Mouse (Mus musculus) right cerebral cortex, postnatal 36 days (tissue): Measurements from ENCODE around the gene Lmf2.

Experiments used
- DNase-seq, 2 experiments: peaks; one replicate each; pipeline ENCODE4 v3.0.0; 2022; ENCODE audit warnings: low spot score in 2 of 2, mixed read lengths in 1 of 2

The Lmf2 gene

GRCm38 (mm10) chr15:89316146-89316545 is 39.3 kb downstream of the Lmf2 start:
- DNase-seq: no peak

DNA sequence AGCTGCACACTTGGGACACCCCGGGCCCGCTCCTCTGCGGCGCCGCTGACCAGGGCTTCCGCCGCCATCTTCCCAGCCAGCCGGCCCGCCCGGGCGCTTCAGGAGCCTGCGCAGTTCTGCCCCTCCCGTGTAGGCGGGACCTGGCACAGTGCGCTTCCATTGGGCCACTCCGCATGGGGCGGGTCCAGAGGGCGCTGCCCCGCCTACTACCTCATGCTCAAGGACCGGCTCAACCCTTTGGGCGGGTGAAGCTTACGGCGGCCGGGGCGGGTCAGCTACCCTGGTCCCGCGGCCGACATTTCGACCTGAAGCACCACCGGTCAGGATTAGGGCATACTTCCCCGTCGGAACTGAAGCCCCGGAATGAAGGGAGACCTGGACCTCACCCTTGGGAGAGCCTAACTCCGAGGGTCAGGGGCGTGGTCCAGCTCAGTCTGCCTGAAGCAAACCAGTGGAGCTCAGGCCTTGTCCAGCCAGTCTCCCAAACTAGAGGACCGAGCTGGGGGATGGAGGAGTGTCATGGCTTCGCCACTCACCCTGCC is 40.2 kb downstream of the Lmf2 start, which contains the start of gene Sbf1:
TSS of gene Sbf1 (minus strand) at position 122 of the 542 bp plus-strand sequence.
- peak; percentile 96 to 98 for DNase-seq

DNA sequence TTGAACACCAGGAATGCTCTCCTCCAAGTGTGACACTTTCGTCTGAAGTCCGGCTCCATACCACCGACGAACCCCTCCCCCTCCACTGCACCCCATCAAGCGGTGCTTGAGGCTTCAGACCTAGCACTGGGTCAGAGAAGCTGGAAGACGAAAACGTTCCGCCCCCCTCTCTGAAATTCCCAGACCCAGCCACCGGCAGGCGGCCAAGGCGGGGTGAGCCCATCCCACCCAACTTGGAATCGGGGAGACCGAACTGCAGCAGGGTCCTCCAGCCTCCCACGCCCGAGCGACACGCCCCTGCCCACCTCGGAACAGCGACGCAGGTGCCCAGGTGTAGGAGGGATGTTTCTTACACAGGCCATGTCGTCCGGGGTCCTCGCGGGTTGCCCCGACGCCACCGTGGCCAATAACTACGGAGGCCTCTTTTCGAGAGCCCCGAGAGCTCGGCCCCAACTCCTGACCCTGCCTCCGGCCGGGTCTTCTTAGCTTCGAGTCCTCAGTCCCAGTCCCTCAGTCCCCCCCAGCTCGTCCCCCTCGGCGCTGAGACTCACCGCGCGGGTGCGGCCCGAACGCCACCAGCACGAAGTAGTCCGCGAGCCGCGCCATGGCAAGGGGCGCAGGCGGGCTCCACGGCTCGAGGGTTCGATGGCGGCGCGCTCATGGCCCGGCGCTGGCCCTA is 40.8 kb downstream of the Lmf2 start:
- no peak for DNase-seq

DNA sequence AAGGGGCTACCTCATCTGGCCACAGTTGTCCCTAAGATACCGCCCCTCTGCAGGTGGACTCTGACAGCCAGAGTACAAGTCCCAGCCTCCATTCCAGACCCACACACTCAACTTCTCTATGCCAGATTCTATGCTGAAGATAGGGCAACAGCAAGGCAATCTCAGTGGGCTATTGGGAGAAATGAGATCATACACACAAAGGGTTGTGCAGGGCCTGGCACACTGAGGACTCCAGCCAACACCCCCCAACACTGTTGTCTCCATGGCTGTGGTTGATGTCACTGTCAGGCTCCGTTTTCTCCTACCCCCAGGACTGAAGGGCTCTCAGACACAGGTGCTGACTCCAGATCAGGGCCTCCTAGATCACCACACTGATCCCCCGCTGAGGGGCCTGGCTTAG is 41.4 kb downstream of the Lmf2 start:
- no peak for DNase-seq

DNA sequence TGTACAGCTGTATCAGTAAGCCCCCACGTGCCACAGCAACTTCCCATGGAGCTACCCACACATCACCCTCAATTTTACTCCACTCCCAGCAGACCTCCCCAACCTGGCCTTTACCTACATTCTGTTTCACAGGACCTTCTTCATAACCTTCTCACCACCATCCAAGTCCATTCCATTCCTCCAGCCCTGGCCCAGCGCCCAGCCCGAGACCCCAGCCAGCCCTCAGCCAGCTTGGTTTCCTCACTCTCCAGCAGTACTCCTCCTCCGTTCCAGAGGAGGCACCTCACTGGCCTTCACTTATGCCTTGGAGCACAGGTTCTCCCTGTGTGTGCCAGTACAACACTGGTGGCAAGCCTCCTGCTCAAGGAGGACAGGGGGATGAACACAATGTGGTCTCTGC is 42.1 kb downstream of the Lmf2 start:
- no peak for DNase-seq

DNA sequence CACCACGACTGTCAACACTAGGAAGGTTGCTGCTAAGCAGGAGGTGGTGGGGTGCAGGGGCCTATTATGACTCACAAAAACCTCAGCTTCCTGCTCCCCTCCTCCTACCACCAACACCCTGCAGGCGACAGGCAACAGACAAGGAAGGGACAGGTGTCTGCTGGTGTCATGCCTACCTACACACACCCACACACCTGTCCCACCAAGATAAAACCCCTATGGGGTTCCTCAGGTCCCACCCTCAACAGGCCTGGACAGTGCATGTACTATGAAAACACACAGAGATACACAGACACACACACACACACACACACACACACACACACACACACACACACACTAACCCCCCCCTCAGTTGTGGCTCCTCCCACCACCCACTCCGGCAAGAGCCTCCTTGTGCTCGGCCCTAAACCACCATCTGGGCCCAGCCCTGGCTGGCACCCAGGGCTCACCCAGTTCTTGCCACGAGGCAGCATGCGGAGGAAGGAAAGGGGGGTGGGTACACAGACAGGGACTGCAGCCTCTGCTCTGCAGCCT is 45.4 kb downstream of the Lmf2 start:
- DNase-seq: peak; percentile 54 to 76

GRCm38 (mm10) chr15:89308406-89309139 is 46.9 kb downstream of the Lmf2 start:
- no peak for DNase-seq

- no peak for DNase-seq
Observed at GRCm38 (mm10) chr15:89307461-89307860, 48.0 kb downstream of the Lmf2 start.

DNA sequence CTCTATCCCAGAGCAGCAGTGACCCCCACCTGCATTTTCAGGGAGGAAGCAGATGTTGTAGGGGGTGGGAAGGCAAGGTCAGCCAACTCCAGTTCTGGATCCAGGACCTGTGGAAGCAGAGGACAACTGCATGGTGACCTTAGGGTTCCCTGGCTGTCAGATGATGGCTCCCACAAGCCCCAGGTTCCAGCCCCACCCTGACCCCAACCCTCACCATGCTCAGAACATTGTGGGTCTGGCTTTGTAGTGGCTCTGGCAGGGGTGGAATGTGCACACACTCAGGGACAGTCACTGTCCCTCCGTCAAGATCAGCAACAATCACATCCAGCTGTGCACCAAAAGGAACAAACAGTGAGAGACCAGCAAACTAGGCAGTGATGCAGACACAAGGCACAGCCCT is 49.5 kb downstream of the Lmf2 start:
- no peak for DNase-seq
